Mouse (Mus musculus) myocyte (in vitro differentiated cells): ENCODE measurements around the gene Nfia.

Experiments used
- CEBPB ChIP-seq: IDR thresholded peaks from 2 replicates; pipeline ENCODE4 v1.6.1; 2011; ENCODE audit warnings: mild to moderate bottlenecking, moderate library complexity; ENCODE audit not compliant: poor library complexity, insufficient read depth, severe bottlenecking
- E2F4 ChIP-seq: IDR thresholded peaks from one replicate; pipeline ENCODE4 v1.6.1; 2011; ENCODE audit warnings: mild to moderate bottlenecking, control low read depth, moderate library complexity; ENCODE audit not compliant: insufficient read depth
- MAX ChIP-seq: IDR thresholded peaks from one replicate; pipeline ENCODE4 v1.6.1; 2011; ENCODE audit warnings: low read depth, mild to moderate bottlenecking, control low read depth
- MYOD1 ChIP-seq, 3 experiments: IDR thresholded peaks; one replicate each; pipeline ENCODE4 v1.6.1; 2011; ENCODE audit warnings: control low read depth in 2 of 3, low read depth in 2 of 3, mild to moderate bottlenecking in 2 of 3, moderate library complexity in 1 of 3; ENCODE audit not compliant: insufficient read length in 2 of 3, control insufficient read depth in 1 of 3
- MYOG ChIP-seq, 3 experiments: IDR thresholded peaks; one replicate each; pipeline ENCODE4 v1.6.1; 2011; ENCODE audit warnings: control low read depth in 2 of 3, low read depth in 2 of 3, mild to moderate bottlenecking in 2 of 3; ENCODE audit not compliant: insufficient read length in 2 of 3, control insufficient read depth in 1 of 3, insufficient read depth in 1 of 3
- POLR2A ChIP-seq: IDR thresholded peaks from one replicate; pipeline ENCODE4 v1.6.1; 2011; ENCODE audit warnings: low read depth, mild to moderate bottlenecking, control low read depth, moderate library complexity; ENCODE audit not compliant: insufficient read length
- POLR2AphosphoS2 ChIP-seq: IDR thresholded peaks from one replicate; pipeline ENCODE4 v1.6.1; 2011; ENCODE audit warnings: low read depth, control low read depth; ENCODE audit not compliant: insufficient read length
- REST ChIP-seq: IDR thresholded peaks from one replicate; pipeline ENCODE4 v1.6.1; 2011; ENCODE audit warnings: mild to moderate bottlenecking, control low read depth, moderate library complexity; ENCODE audit not compliant: insufficient read depth, insufficient read length
- SRF ChIP-seq: IDR thresholded peaks from one replicate; pipeline ENCODE4 v1.6.1; 2011; ENCODE audit warnings: low read depth; ENCODE audit not compliant: control insufficient read depth, insufficient read length
- TCF12 ChIP-seq: IDR thresholded peaks from one replicate; pipeline ENCODE4 v1.6.1; 2011; ENCODE audit warnings: mild to moderate bottlenecking, control low read depth; ENCODE audit not compliant: poor library complexity, insufficient read depth, severe bottlenecking
- TCF3 ChIP-seq: IDR thresholded peaks from one replicate; pipeline ENCODE4 v1.6.1; 2011; ENCODE audit warnings: low read depth, control low read depth; ENCODE audit not compliant: insufficient read length
- USF1 ChIP-seq: IDR thresholded peaks from one replicate; pipeline ENCODE4 v1.6.1; 2011; ENCODE audit warnings: low read depth, mild to moderate bottlenecking, control low read depth, moderate library complexity

DNA sequence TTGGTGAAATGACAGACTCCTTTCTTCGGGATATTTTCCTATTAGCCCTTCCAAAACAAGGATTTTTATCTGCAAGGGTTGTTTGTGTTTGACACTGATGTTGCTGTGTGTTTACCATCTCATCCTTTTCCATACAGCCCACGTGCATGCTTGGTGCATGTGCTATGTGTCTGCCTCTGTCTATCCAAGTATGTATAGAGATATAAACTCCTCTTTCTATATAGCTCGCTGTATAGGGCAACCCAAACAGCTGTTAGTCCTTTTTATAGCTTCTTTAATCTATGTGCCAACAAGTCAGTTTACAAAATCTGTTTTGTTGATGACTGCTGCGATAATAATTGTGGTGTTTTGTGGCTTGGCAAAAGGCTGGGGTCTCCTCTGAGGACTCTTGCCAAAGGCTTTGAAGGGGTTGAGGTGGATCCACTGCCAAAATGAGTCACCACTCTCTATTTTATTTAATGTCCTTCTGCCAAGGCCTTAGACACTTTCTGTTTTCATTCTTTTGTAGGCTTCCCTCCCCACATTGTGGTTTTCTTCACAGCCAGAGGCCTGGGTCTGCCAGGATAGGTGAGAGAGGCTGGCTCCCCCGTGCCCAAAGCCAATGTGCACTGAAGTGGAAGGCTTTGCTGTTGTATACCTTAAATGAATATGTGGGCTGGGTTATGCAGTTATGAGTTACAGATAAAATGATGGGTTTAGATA is 154.2 kb downstream of the Nfia start:
- TF ChIP-seq POLR2A (no peak), USF1 (no peak), SRF (no peak), MAX (no peak), CEBPB (no peak), POLR2AphosphoS2 (no peak), MYOD1 (IDR thresholded peaks at IDR 0.05; ENCODE audit: control insufficient read depth in 1 of 3, insufficient read length in 2 of 3, low read depth in 2 of 3) (no peak), REST (no peak), TCF12 (no peak), MYOG (IDR thresholded peaks at IDR 0.05; ENCODE audit: control insufficient read depth in 1 of 3, insufficient read depth in 1 of 3, insufficient read length in 2 of 3, low read depth in 2 of 3) (no peak), E2F4 (no peak), TCF3 (no peak)
